Mouse (Mus musculus): Measurements from ENCODE around the gene Ube2v1. TPM values are rescaled to one million over a fixed set of nuclear protein-coding genes. Genes with fewer than 3 reads are reported as not detected.

Gene Ube2v1
- polyA plus RNA-seq, 2 experiments, result 75.0 to 145 TPM

GRCm38 (mm10) chr2:167631181-167631590, 709 bp downstream of the Ube2v1 start:
- under 1% methylated on average over 28 of the region's 31 CpGs for WGBS (ENCODE audit: insufficient replicate concordance)

DNA sequence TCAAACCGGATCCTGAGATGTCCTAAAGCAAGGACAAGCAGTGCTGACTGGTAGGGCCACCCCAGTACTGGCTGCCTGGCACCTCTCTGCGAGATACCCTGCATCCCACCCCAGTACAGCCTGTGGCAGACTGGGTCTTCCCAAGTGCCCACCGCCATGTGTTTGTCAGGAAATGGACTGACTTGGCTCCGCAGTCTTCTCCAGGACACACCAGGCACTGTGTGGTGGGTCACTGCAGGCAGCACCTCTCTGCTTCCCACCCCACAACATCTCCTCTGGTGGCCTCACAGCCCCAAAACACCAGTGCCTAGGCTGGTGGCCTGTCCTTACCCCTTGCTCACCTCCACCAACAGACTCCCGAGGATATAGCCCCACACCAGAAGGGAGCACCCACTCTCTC, 1.5 kb downstream of the Ube2v1 start:
- peaks cover 59 to 70% of the 10 kb centered on the region in 2 experiments for H3K4me1 ChIP-seq (replicated peaks; ENCODE audit: control insufficient read depth in 2 of 2, insufficient read depth in 2 of 2, low read length in 1 of 2)
- peak overlapping the region; percentile 75 for H3K4me2 ChIP-seq (ENCODE audit: low read depth)
- peak overlapping the region; percentile 85 to 98 for H3K4me3 ChIP-seq (ENCODE audit: insufficient read depth in 1 of 2, low read depth in 2 of 2, low read length in 2 of 2)
- H3K27me3 ChIP-seq (ENCODE audit: control insufficient read depth, insufficient read depth, low read length), result no peaks in the 10 kb centered on the region
- peak overlapping the region; percentile 96 for H3K27ac ChIP-seq
- peaks cover 22% of the 10 kb centered on the region for H3K36me3 ChIP-seq (replicated peaks; ENCODE audit: control insufficient read depth, insufficient read depth, low read depth)
- 41% methylated on average over 5 of the region's 5 CpGs for WGBS (ENCODE audit: insufficient replicate concordance)
- DNase-seq (ENCODE audit: low read depth in 3 of 3, low spot score in 3 of 3) (no peak), ATAC-seq (ENCODE audit: insufficient read depth) (no peak)
- no peaks in the 10 kb centered on the region for H3K9me3 ChIP-seq (ENCODE audit: control insufficient read depth, low read length)
- H3K9ac ChIP-seq (replicated peaks), result peak overlapping the region; percentile 100
- no peak; the same call in 1 of the 2 replicates for TF ChIP-seq CTCF (IDR thresholded peaks at IDR 0.05; ENCODE audit: low read depth)
- no peak for TF ChIP-seq EP300 (IDR thresholded peaks at IDR 0.05; ENCODE audit: low read depth)

More at GRCm38 (mm10) chr2:167631181-167631590, 709 bp downstream of the Ube2v1 start:
- H3K27ac ChIP-seq, result peak overlapping the region; percentile 96
- DNase-seq (ENCODE audit: low read depth in 3 of 3, low spot score in 3 of 3) (no peak), ATAC-seq (ENCODE audit: insufficient read depth) (no peak)
- peaks cover 18% of the 10 kb centered on the region for H3K36me3 ChIP-seq (replicated peaks; ENCODE audit: control insufficient read depth, insufficient read depth, low read depth)
- H3K27me3 ChIP-seq (ENCODE audit: control insufficient read depth, insufficient read depth, low read length), result no peaks in the 10 kb centered on the region
- no peak for TF ChIP-seq CTCF (IDR thresholded peaks at IDR 0.05; ENCODE audit: low read depth)
- no peak for TF ChIP-seq EP300 (IDR thresholded peaks at IDR 0.05; ENCODE audit: low read depth)
- peaks cover 62 to 71% of the 10 kb centered on the region in 2 experiments for H3K4me1 ChIP-seq (replicated peaks; ENCODE audit: control insufficient read depth in 2 of 2, insufficient read depth in 2 of 2, low read length in 1 of 2)
- peak overlapping the region; percentile 100 for H3K9ac ChIP-seq (replicated peaks)
- peak overlapping the region; percentile 85 to 98 for H3K4me3 ChIP-seq (ENCODE audit: insufficient read depth in 1 of 2, low read depth in 2 of 2, low read length in 2 of 2)
- H3K4me2 ChIP-seq (ENCODE audit: low read depth), result peak overlapping the region; percentile 75
- H3K9me3 ChIP-seq (ENCODE audit: control insufficient read depth, low read length), result no peaks in the 10 kb centered on the region

GRCm38 (mm10) chr2:167629665-167630209, 2.2 kb downstream of the Ube2v1 start:
- Histone ChIP-seq H3K27me3 (ENCODE audit: control insufficient read depth, insufficient read depth, low read length) (no peaks in the 10 kb centered on the region), H3K27ac (peak overlapping the region; percentile 96), H3K4me2 (ENCODE audit: low read depth) (peak overlapping the region; percentile 75), H3K36me3 (replicated peaks; ENCODE audit: control insufficient read depth, insufficient read depth, low read depth) (peaks cover 22% of the 10 kb centered on the region), H3K9me3 (ENCODE audit: control insufficient read depth, low read length) (no peaks in the 10 kb centered on the region), H3K9ac (replicated peaks) (peak overlapping the region; percentile 100), H3K4me3 (ENCODE audit: insufficient read depth in 1 of 2, low read depth in 2 of 2, low read length in 2 of 2) (peak overlapping the region; percentile 85 to 98), H3K4me1 (replicated peaks; ENCODE audit: control insufficient read depth in 2 of 2, insufficient read depth in 2 of 2, low read length in 1 of 2) (peaks cover 54 to 67% of the 10 kb centered on the region in 2 experiments)
- DNase-seq (ENCODE audit: low read depth in 3 of 3, low spot score in 3 of 3), result no peak
- ATAC-seq (ENCODE audit: insufficient read depth), result no peak
- TF ChIP-seq EP300 (IDR thresholded peaks at IDR 0.05; ENCODE audit: low read depth) (no peak), CTCF (IDR thresholded peaks at IDR 0.05; ENCODE audit: low read depth) (no peak)
- 51% methylated on average over 11 of the region's 11 CpGs for WGBS (ENCODE audit: insufficient replicate concordance)

GRCm38 (mm10) chr2:167628872-167629271, 3.0 kb downstream of the Ube2v1 start:
- DNase-seq (ENCODE audit: low read depth in 3 of 3, low spot score in 3 of 3), result peak; percentile 98 to 99 (median 99)
- TF ChIP-seq CTCF (IDR thresholded peaks at IDR 0.05; ENCODE audit: low read depth) (no peak), EP300 (IDR thresholded peaks at IDR 0.05; ENCODE audit: low read depth) (peak; percentile 98)
- Histone ChIP-seq H3K9me3 (ENCODE audit: control insufficient read depth, low read length) (no peaks in the 10 kb centered on the region), H3K36me3 (replicated peaks; ENCODE audit: control insufficient read depth, insufficient read depth, low read depth) (peaks cover 22% of the 10 kb centered on the region), H3K9ac (replicated peaks) (peak overlapping the region; percentile 100), H3K4me1 (replicated peaks; ENCODE audit: control insufficient read depth in 2 of 2, insufficient read depth in 2 of 2, low read length in 1 of 2) (peaks cover 48 to 61% of the 10 kb centered on the region in 2 experiments), H3K4me3 (ENCODE audit: insufficient read depth in 1 of 2, low read depth in 2 of 2, low read length in 2 of 2) (peak overlapping the region; percentile 85 to 98), H3K27me3 (ENCODE audit: control insufficient read depth, insufficient read depth, low read length) (no peaks in the 10 kb centered on the region), H3K27ac (peak overlapping the region; percentile 96), H3K4me2 (ENCODE audit: low read depth) (peak overlapping the region; percentile 75)
- peak; percentile 85 for ATAC-seq (ENCODE audit: insufficient read depth)
- WGBS (ENCODE audit: insufficient replicate concordance), result 6% methylated on average over 4 of the region's 4 CpGs

DNA sequence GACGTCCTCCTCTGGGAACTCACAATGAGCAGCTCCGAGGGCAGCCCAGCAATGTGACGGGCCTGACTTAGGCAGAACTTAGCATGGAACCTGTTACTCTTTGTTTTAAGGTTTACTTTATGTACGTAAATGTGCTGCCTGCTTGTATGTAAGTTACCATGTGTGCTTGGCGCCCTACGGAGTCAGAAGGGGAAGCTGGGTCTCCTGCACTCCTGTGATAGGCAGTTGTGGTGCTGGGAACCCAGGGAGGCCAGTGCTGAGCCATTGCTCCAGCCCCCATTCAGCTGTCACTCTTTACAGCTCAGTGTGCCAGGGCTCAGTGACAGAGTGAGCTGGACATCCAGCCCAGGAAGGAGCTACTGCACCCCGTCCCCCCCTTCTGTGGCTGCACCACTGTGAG, 4.9 kb downstream of the Ube2v1 start:
- peaks cover 33 to 50% of the 10 kb centered on the region in 2 experiments for H3K4me1 ChIP-seq (replicated peaks; ENCODE audit: control insufficient read depth in 2 of 2, insufficient read depth in 2 of 2, low read length in 1 of 2)
- WGBS (ENCODE audit: insufficient replicate concordance), result 72% methylated on average over 7 of the region's 7 CpGs
- ATAC-seq (ENCODE audit: insufficient read depth) (no peak), DNase-seq (ENCODE audit: low read depth in 3 of 3, low spot score in 3 of 3) (no peak)
- no peaks in the 10 kb centered on the region for H3K9me3 ChIP-seq (ENCODE audit: control insufficient read depth, low read length)
- peak overlapping the region; percentile 84 for H3K9ac ChIP-seq (replicated peaks)
- H3K36me3 ChIP-seq (replicated peaks; ENCODE audit: control insufficient read depth, insufficient read depth, low read depth), result peaks cover 33% of the 10 kb centered on the region
- H3K27me3 ChIP-seq (ENCODE audit: control insufficient read depth, insufficient read depth, low read length), result no peaks in the 10 kb centered on the region
- TF ChIP-seq CTCF (IDR thresholded peaks at IDR 0.05; ENCODE audit: low read depth) (no peak), EP300 (IDR thresholded peaks at IDR 0.05; ENCODE audit: low read depth) (no peak)
- peak overlapping the region; percentile 75 for H3K4me2 ChIP-seq (ENCODE audit: low read depth)
- peak overlapping the region; percentile 96 for H3K27ac ChIP-seq
- H3K4me3 ChIP-seq (ENCODE audit: insufficient read depth in 1 of 2, low read depth in 2 of 2, low read length in 2 of 2), result peak overlapping the region in 1 of 2 experiments; percentile 54; a peak in 2 of 4 replicates
